Mouse (Mus musculus) fibroblast of lung, adult 2 months (primary cell): ENCODE data around the gene Gm49387.

ENCODE experiments used
- DNase-seq: peaks from one replicate; pipeline ENCODE4 v3.0.0-alpha.2; 2011; ENCODE audit warnings: low read depth

Gm49387 gene

DNA sequence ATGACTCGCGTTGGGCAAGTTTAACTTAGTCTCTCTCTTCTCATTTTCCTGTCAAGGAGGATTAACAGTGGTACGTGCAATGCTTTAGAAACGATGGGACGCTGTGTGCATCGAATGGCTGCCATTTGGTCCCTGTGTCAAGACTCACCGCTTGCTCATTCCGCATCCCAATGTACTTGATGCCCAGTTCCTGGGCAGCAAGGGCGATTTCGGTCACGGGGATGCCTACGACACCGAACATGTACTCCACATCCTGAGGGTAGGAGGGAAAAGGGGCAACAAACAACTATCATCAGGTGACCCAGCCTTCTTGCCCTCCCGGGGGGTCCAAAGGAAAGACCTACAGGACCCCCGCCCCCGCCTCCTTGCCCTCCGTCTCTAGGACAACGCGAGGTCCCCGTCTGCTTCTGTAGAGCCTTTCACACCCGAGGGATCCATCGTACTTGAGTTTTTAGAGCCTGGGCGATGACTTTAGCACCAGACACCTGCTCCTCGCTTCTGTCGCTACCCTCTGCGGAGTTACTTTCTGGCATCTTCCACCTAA is at the start of gene Gm49387:
Gm49387 (minus strand) TSS at position 533 of the 544 bp plus-strand sequence.
- no peak for DNase-seq

DNA sequence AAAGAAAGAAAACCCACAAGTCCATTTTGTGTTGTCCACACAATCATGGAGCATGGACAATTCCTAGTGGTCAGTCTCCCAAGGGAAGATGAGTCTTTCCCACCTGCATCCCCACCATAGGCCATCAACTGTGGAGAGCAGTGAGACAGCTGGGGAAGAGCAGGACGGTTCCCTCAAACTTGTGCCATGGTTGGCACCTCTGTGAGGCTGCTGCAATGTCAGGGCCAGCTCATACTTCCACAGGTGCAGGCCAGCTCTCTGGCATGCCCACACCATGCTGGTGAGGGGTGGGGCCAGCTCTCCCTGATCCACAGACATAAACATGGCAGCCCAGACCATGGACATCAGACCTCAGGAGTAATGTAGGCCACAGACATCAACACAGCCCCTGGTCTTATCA is 45.6 kb upstream of the Gm49387 start:
- DNase-seq = no peak

DNA sequence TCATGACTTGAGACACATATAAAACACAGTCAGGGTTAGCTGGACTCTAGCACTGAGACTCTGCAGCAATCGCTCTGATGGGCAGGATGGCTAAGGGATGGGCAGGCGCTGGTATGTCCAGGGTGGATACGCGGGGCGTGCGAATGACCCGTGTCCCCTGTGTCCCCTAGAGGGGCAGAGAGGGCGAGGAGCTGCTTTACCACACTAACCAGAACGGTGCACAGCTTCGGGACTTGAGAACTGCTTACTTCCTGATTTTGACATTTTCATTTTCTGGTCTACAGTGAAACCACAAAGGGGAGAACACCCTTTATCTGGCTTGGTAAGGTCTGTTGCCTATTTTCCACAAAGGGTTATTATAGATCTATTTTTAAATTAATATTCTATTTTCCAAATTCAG is 45.0 kb upstream of the Gm49387 start:
- no peak for DNase-seq

DNA sequence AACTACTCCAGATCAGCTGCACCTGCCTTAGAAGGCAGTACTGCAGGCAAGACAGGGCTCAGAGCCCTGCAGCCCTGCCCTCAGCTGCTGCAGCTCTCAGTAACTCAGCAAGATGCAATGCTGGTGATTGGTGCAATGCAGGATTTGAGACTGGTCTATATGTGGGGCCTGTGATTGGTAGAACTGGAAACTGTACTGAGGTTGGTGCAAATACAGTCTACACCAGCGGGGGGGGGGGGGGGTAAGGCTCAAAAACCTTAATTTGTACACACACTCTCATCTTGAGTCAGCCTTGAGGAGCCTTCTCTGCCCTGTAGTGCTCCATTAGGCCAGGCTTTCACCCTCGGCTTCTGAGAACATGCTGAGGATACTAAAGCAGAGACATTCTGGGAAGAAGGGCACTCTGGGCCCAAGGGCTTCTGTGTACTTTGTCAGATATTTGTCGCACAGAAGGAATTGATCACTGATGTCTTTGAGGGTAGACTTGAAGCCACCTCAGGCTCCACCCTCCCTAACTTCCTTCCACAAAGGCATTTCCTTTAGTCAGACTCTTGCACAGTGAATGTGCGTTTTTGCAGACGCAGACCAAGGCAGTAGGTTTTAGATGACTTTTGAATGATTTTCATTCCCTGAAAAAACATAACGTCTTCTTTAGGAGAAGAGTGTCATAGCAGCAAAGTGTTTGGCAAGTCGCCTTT is 43.8 kb upstream of the Gm49387 start:
- no peak for DNase-seq

DNA sequence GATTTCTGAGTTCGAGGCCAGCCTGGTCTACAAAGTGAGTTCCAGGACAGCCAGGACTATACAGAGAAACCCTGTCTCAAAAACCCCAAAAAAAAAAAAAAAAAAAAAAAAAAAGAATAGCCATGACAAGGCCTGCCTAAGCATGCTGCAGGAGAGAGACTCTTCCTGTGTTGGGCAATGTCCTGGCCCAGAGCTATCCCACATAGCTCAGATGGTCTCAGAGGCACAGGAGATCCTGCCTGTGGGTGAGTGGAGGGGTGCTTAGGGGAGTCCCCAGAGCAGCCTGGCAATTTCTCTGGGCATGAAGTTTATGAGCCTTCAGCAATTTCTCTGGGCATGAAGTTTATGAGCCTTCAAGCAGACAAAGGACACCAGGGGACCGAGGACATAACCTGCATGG is 42.9 kb upstream of the Gm49387 start:
- no peak for DNase-seq

DNA sequence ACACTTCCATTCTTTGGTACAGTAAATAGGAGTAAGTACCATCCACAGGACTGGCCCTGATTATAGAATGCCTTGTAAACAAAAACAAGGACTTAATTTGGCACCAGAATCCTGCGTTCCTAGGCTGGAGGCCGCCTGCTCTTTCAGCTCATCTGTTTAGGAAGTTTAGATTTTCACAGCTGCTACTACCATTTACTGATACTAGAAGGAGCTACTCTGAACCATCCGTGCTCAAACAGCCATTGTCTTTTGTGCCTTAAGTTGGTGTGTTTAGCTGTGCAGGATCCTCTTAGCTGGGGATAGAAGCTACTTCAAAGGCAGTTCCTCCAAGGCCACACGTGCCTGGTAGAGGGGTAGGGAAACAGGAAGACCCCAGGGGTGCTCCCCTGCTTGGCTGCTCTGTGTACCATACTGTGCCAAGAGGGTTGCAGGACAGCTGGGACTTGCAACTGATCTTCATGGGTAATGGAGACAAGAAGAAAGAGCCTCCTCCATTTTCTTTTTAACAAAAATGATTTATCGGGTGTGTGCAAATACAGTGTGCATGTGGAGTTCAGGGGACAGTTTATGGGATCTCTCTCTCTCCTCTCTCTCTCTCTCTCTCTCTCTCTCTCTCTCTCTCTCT is 41.4 kb upstream of the Gm49387 start:
- no peak for DNase-seq

DNA sequence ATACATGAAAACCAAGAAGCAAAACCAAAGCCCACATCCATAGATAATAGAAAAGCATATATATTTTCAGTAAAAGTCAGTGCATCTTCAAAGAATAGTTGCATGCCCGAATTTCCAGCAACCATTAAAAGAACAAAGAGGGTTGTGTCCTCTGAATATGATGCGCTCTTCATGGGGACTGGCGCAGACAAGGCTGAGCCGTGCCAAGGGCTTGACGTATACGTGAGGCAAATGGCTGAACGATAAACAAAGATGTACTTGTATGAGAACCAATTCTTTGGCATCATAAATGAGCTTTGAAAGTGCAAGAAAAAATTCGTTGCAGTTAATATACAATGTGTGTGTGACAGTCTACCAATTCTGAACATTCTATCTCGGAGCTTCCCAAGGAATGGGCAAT is 40.6 kb upstream of the Gm49387 start:
- no peak for DNase-seq

DNA sequence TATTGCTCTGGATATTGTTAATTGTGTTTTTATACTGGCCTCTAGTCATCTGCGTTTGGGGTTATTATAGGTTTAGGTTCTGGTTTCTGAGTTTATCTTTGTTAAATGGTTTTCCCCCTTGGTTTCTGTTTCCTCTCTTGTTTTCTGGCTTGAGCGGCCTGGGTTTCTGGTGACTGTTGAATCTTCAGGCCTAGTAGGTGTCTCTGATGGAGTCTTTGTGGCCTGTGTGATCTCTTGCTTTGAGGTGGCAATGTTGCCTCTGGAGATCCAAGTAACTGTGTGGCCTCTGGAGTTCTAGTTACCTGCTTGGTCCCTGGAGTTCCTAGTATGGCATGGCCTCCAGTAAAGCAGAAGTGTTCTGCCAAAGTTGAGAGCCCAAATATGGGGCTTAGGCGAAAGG is 40.0 kb upstream of the Gm49387 start:
- no peak for DNase-seq

DNA sequence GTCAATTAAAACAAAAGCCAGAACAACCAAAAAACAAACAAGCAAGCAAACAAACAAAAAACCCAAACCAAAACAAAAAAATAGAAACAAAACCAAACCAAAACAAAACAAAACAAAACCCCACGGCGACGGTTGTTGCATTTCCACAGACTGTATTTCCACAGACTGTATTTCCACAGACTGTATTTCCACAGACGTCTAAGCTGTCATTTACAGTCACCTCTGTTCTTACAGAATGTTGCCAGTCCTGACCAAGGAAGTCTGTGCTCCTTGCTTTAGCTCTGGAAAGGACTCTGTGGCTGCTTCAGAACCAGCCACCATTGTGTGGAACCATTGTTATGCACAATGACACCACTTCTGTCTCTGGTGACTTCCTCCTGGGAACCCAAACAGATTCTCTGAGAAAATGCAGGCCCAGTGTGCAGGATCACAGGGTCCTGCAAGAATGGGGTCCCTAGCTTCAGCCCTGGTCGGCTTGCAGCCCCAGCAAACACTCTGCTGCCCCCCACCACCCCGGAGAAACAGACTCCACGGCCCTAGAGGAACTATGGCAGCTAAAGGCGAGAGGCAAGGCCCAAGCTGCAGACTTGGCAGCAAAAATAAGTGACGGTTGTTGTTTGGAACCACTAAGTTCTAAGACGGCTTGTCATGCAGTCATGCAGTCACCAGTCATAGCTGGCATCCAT is 31.1 kb upstream of the Gm49387 start:
- no peak for DNase-seq

DNA sequence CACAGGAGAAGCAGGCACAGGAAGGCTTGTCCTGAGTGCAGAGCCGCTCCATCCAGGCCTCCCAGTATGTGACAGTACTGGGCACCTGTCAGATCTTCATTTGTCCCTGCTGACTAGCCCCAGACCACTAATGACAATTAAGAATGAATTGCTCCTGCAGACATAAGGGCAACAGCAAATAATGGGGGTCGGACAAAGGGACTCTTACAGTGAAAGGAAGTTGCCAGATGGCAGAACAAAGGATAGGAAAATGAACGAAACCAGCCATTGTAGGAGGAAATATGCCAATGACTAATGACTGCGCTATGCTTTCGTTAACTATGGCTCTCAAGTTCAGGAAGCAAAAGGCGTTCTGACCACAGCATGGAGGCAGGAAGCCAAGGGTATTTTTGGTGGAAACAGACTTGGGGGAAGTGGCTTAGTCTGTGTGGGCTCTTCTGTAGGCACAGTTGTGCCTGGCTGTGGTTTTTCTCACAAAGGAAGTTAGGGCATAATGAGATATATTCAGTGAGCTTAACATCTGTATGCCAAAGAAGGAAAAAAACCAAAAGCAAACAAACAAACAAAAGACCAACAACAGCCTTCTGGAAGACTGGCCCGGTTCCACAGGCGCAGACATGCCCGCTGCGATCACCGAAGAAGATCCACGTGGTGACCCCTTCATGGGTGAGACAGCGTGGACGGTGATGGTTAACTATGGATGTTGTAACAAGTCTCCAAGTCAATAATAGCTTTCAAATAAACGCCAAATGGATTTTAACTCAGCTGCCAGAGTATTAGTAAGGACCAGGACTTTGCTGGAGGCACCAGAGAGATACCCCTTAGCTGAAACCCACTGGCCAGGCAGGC is 29.2 kb upstream of the Gm49387 start:
- peak; percentile 96 for DNase-seq

DNA sequence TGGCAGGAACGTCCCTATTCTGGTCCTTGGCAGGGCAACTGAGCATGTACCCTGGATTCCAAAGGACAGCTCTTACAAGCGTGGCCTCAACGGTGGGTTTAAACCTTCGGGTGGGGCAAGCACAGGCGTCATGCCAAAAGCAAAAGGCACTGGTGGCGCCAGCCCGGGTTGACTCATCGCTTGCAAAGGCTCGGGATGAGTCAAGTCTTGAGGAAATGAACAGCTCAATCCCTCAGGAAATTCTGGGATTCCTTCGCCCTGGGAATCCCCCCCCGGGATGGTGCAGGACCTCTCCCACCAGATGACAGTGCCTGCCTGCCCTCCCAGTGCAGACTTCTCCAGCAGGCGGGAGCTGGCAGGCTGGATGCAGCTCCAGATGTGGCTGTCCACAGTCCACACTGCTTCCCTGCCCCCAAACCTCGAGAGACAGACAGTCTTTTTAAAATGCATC is 28.5 kb upstream of the Gm49387 start:
- peak; percentile 85 for DNase-seq

DNA sequence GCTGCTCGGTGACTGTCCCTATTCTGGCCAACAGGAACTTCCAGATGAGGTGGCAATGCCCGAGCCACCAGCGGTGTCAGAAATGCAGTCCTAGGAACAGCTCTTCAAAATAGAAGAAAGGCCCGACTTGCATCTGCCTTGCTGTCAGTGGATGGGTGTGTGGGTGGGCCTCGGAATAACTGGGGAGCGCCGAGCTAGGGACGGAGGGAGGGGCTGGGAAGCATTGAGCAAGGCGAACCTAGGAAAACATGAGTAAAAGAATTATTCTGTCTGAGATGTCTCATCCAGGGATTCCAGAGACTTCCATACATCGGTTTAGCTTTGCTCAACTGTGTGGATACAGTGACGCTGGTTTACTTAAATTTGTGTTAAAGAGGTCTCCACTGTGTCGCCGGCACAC is 27.6 kb upstream of the Gm49387 start:
- no peak for DNase-seq

DNA sequence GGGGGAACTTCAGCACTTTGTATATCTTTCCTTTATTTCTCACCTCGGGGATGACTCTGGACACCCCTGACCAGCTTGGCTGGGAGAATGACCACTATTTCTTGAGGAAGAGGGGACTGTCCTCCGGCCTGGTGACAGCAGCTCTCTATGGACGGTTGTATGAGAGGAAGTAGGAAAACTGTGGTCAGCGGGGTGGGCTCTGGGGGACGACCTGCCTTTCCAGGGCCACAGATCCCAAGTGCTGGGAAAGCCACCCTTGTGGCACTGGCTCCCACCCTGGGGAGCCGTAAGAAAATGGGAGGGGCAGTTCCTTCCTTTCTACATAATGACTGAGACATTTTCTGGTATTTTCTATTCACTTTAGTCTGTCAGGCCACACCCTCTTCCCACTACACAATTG is 27.1 kb upstream of the Gm49387 start:
- DNase-seq = no peak

DNA sequence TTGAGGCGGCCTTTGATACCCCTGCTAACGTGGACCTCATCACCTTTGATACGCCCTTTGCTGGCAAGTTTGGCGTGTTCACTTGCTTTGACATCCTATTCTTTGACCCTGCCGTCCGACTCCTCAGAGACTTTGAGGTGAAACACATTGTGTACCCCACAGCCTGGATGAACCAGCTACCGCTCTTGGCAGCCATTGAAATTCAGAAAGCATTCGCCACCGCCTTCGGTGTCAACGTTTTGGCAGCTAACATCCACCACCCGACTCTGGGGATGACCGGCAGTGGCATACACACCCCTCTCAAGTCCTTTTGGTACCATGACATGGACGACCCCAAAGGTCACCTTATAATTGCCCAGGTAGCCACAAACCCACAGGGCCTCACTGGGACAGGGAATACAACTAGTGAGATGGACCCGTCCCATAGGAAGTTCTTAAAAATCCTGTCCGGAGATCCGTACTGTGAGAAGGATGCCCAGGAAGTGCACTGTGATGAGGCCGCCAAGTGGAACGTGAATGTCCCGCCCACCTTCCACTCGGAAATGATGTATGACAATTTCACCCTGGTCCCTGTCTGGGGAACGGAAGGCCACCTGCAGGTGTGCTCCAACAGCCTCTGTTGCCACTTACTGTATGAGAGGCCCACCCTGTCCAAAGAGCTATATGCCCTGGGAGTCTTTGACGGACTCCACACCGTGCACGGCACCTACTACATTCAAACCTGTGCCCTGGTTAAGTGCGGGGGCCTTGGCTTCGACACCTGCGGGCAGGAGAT is 26.4 kb upstream of the Gm49387 start:
- no peak for DNase-seq

DNA sequence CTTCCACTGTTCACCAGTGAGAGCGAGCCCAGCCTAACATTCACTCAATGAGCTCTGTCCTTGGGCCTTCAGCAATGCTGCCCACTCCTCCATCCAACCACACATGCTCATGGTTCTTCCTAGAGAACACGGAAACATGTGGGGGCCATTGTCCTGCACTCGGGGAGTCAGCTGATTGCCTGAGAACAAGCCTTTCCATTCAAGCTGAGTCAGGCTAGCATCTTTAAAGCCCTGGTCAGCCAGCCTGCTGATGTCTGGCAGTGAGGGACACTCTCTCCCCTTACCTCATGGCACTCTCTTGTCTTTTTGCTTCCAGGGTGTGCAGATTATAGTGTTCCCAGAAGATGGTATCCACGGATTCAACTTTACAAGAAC is 24.9 kb upstream of the Gm49387 start:
- DNase-seq = no peak

DNA sequence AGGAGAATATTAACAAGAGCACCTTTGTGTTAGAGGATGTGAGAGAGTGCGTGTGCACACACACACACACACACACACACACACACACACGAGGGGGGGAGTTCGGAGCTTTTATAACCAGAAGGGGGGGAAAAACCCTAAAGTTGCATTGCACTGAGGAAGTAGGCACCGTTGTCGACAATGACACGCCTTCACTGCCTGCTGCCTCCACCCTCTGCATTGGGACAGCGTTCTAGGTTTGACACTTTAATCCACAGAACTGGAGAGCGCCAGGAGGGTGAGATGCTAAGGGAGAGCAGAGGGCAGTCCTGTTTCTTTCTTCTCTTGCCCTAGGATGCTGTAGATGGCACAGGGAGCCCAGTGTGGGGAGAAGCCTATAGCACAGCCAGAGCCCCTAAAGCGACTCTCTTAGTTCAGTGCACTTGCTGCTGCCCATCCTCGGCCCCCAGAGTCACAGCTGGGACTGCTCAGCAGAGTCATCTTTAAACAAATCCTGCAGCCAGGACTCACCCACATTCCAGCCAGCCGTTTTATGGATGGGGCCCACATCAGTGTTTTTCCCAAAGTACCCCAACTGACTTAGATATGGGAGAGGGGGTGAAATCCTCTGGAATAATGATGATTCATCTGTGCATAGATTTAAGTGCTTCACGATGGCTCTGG is 24.4 kb upstream of the Gm49387 start:
- no peak for DNase-seq

DNA sequence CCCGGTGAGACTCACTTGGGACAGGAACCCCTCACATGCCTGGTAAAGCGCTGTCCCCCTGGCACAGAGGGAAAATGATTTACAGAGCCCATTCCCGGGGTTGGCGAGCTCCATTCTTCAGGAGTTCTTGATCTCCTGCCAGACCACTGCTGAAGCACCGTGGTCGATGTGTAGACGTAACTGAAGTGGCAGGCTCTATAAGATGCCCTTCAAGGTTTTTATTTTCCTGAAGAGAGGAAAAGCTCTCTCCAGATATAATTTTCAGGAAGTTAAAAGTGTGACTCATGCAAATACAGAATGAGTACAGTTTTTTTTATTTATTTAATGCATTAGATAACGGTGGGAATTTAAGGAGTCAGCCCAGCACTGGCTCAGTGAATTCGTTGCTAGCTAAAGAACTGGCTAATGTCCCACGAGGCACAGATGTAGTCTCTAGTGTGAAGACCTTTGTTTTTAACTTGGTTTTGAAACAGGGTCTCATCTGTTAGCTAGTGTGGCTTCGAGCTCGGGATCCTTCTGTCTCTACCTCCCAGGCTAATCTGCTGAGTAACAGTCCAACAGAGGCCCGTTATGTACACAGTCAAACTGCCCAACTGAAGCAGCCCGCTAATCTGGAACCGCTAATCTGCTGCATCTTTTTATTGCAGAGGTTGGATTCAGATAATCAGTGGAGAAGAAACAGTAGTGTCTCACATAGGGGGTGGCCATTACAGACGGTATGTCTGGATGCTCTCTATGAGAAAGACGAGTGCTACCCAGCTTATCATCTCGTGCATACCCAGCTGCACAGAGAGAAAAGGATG is 23.6 kb upstream of the Gm49387 start:
- no peak for DNase-seq

DNA sequence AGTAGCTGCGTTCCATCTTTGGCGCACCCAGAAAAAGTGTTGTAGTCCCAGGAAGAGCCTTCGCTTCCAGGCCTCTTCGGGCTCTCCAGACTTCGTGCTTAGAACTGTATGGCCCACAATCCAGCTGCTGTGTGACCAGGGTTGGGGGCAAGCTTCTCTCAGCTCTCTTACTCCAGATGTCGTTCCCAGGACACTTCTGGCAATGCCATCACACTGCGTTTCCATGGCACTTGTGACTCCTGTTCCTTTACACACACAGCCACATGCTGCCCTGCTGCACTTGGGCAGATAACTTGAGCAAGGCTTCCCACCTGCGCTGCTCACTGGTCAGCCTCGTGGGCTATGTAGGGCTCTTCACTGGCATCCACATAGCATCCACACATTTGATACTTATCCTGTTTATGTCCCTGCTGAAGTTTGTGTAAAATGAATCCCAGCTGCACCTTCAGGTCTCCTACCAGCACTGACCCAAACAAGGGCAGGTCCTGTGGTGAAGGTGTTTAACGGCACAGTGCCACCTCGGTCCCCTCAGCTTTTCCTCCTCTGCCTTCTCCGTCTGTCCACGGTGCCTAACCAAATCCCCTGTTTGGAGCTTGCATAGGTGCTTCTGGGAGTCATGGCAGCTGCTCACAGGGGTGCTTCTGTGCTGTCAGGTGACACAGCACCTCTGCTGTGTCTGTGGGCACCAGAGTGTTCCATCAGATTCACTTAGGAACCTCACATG is 22.9 kb upstream of the Gm49387 start:
- no peak for DNase-seq

DNA sequence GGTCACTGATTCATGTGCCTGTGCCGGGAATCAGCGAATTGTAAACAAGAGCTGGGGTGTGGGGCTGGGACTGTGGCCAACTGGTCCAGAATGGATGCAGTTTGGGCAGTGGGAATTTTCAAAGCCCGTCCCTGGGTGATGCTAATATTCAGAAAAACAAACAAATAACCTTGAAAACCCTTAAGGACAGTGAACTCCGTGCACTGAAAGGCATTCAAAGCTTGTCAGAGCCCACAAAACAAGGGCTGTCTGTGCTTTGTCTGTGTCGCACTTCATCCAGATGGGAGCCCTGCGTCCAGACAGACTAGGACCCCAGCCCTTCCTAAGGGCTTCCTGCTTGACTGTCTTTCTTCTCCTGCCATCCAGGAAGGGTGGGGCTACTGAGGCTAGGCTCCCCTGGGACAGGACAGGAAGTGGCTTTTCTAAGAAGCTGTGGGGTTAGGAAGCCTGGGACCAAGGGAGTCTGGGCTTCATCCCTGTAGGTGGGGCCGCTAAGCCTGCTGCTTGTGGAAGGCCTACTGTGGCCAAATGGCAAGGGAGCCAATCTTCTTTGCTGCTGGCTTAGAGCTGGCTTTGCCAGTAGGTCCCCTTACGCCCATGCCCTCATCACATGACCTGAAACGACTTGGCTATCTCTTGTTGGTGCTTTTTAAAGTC is 22.0 kb upstream of the Gm49387 start:
- peak; percentile 84 for DNase-seq
